Mouse (Mus musculus): Measurements from ENCODE around the gene Gabrd.

The Gabrd gene

GRCm38 (mm10) chr4:155343415-155344298 lies 54.3 kb downstream of the Gabrd start:
- no peak for DNase-seq (ENCODE audit: low spot score)

DNA sequence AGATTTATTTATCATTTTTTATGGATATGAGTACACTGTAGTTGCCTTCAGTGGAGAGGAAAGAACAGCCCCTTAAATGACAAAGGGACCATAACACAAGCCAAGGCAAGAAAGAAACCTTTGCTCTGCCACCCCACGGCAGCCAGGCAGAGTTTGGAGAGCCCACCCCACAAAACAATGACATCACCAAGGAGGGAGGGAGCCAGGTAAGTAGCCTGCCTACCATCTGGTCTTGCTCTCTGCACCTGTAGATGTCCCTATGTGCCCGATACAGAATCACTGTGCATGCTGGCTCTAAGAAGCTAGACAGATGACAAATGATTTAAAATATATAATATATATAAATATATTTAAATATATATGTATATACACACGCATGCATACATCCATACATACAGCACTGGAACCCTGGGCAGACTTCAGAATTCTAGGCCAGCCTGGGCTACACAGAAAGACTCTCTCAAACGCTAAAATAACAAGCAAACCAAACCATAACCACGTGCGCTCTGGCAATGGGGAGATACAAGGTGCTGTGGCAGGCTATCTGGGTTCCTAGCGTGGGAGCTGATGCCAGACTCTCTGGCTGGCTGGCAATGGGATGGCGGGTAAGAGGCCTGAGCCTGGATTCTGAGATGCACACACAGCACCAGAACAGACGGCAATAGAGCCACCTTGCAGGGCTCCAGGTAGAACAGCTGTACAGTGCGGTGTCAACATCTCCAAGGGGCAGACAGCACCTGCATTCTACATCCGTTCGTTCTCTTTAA lies 61.4 kb downstream of the Gabrd start:
- DNase-seq (ENCODE audit: low spot score): no peak

Data from spleen, adult 12 weeks (tissue).